Mouse (Mus musculus): ENCODE results near the gene Rnase1. TPM values are rescaled to one million over a fixed set of nuclear protein-coding genes. Genes with fewer than 3 reads are reported as not detected.

The Rnase1 gene
- polyA plus RNA-seq, 1 experiment = 4.8 TPM

DNA sequence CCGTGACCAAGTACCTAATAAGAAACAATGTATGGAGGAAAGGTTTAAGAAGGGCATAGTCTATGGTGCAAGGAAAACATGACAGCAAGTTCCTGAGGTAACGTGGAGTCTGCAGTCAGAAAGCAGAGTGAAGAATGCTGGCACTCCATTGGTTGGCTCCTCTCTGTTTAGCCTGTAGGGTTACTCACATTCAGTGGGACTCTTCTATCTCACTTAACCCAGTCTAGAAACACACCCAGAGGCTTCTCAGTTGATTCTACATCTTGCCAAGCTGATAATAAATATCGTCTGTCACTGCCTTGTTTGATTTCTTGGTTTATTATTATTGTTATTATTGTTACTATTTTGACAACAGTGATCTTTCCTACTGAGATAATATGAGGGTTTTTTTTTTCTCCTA lies 4.0 kb downstream of the Rnase1 start:
- WGBS = 76% methylated on average over 3 of the region's 3 CpGs
- DNase-seq = no peak
- no peaks in the 10 kb centered on the region; the same call in 1 of the 2 replicates for H3K4me1 ChIP-seq (ENCODE audit: control insufficient read depth, insufficient read depth, low read length)

DNA sequence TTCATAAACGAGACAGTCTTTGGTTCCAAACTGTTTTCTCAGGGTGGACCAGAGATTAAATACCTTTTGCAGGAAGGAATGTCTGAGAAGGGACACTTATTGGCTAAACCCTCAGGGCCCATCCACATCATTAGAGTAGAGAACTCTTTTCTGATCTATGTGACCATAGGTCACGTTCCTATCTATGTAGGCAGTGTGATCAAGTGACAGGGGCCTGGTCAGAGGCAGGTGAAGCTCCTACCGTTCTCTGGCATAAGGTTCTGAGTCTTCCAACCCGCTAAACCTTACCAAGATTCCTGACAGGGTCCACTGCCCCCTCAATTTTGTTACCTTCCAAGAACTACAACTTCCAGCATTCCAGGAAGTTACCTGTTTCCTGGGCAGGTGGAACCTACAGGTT lies 4.5 kb downstream of the Rnase1 start:
- Histone ChIP-seq H3K4me3 (replicated peaks; ENCODE audit: extremely low read depth, low read depth, low read length) (no peak overlapping the region), H3K4me1 (ENCODE audit: control insufficient read depth, insufficient read depth, low read length) (no peaks in the 10 kb centered on the region; the same call in 1 of the 2 replicates)
- DNase-seq = no peak
- 84% methylated on average over 4 of the region's 4 CpGs for WGBS
- TF ChIP-seq CTCF (IDR thresholded peaks at IDR 0.05; ENCODE audit: insufficient read depth, low read length) (no peak), POLR2A (IDR thresholded peaks at IDR 0.05; ENCODE audit: borderline replicate concordance, extremely low read depth, low read depth, low read length) (no peak)

More for the DNA sequence above, 4.0 kb downstream of the Rnase1 start:
- no peak overlapping the region for H3K4me3 ChIP-seq (replicated peaks; ENCODE audit: extremely low read depth, low read depth, low read length)
- TF ChIP-seq CTCF (IDR thresholded peaks at IDR 0.05; ENCODE audit: insufficient read depth, low read length) (no peak), POLR2A (IDR thresholded peaks at IDR 0.05; ENCODE audit: borderline replicate concordance, extremely low read depth, low read depth, low read length) (no peak)

DNA sequence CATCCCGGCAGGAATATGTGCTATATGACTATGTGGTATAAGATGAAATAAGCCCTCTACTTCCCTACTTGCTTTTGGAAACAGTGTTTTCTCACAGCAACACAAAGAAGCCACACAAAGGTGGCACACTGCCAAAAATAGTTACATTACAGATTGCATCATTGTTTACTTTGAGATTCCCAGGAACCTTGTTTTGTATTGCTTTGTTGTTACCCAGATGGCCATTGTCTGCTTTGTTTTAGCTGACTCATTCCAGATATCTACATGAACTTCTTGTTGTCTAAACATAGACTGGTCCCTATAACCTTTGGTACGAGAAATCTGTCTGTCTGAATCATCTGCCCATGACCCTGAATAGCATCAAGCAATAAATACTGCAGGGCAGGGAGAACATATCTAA lies 6.2 kb downstream of the Rnase1 start:
- WGBS = 43% methylated on average over 2 of the region's 2 CpGs
- TF ChIP-seq POLR2A (IDR thresholded peaks at IDR 0.05; ENCODE audit: borderline replicate concordance, extremely low read depth, low read depth, low read length) (no peak), CTCF (IDR thresholded peaks at IDR 0.05; ENCODE audit: insufficient read depth, low read length) (no peak)
- no peak for DNase-seq
- no peaks in the 10 kb centered on the region; the same call in 1 of the 2 replicates for H3K4me1 ChIP-seq (ENCODE audit: control insufficient read depth, insufficient read depth, low read length)
- H3K4me3 ChIP-seq (replicated peaks; ENCODE audit: extremely low read depth, low read depth, low read length) = no peak overlapping the region

DNA sequence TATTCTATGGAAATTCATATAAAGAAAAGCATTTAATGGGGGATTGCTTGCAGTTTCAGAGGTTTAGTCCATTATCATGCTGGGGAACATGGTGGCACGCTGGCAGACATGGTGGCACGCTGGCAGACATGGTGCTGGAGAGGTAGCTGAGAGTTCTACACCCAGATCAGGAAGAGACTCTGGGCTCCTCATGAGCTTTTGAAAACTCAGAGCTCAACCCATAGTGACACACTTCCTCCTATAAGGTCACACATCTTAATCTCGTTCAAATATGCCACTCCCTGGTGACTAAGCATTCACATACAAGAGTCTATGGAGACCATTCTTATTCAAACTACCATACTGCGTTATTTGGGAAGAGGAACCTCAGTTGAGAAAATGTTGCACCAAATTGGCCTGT lies 14.2 kb downstream of the Rnase1 start:
- 82% methylated on average over 4 of the region's 4 CpGs for WGBS
- Histone ChIP-seq H3K4me3 (replicated peaks; ENCODE audit: extremely low read depth, low read depth, low read length) (no peak overlapping the region), H3K4me1 (ENCODE audit: control insufficient read depth, insufficient read depth, low read length) (no peaks in the 10 kb centered on the region)
- no peak for DNase-seq
- TF ChIP-seq CTCF (IDR thresholded peaks at IDR 0.05; ENCODE audit: insufficient read depth, low read length) = no peak
- TF ChIP-seq POLR2A (IDR thresholded peaks at IDR 0.05; ENCODE audit: borderline replicate concordance, extremely low read depth, low read depth, low read length) = no peak

DNA sequence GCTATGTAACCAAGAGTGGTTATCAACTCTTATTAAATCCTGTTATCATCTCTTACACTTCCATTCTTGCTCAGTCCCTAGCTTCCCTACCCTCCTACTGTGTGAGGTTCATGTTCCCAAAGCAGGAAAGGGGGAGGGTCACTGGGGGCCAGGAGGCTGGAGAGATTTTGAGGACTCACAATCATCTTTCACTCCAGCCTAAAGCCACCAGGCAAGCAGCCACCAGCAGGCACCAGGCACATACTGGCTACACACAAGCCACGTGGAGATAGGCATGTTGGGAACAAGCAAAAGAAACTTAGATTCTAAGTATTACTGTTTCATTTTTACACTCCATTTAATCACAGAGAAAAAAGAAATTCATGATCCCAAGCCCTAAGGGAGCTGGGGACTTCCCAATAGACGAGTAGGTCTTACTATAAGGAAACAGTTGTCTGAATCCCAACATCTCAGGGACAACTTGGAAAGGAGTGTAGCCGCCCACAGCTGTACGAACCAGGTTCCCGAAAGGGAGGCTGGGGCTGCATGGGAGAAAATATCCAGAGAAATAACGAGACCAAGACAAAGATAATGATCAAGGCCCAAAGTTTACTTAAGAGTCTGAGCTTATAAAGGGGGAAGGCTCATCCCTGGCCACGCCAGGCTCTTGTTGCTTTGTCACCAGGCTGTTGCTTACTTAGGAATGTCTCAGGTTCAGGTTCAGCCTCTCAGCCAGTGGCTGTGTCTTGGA lies 15.3 kb downstream of the Rnase1 start:
- Histone ChIP-seq H3K4me1 (ENCODE audit: control insufficient read depth, insufficient read depth, low read length) (no peaks in the 10 kb centered on the region), H3K4me3 (replicated peaks; ENCODE audit: extremely low read depth, low read depth, low read length) (no peak overlapping the region)
- DNase-seq = no peak
- no peak for TF ChIP-seq CTCF (IDR thresholded peaks at IDR 0.05; ENCODE audit: insufficient read depth, low read length)
- TF ChIP-seq POLR2A (IDR thresholded peaks at IDR 0.05; ENCODE audit: borderline replicate concordance, extremely low read depth, low read depth, low read length) = no peak
- 70% methylated on average over 7 of the region's 7 CpGs for WGBS

DNA sequence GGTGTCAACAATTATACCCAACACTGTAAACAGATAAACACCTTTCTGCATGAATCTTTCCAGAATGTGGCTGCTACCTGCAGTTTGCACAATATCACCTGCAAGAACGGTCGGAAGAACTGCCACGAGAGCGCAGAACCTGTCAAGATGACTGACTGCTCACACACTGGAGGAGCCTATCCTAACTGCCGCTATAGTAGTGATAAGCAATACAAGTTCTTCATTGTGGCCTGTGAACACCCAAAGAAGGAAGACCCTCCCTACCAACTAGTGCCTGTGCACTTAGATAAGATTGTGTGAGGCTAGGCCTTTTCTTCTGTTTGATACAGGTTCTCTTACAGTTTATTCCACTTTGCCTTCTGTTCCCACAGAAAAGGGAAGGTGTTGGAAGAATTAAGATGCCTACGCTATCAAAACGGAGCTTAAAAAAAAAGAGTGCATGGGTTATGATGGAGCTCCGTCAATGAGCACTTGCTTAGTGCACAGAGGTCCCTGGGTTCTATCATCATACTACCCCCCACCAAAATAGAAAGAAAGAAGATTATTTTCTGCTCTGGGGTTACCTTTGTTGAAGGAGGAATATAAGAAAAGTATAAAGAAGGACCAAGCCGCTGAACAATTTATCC lies 16.2 kb downstream of the Rnase1 start:
- WGBS = 76% methylated on average over 9 of the region's 9 CpGs

DNA sequence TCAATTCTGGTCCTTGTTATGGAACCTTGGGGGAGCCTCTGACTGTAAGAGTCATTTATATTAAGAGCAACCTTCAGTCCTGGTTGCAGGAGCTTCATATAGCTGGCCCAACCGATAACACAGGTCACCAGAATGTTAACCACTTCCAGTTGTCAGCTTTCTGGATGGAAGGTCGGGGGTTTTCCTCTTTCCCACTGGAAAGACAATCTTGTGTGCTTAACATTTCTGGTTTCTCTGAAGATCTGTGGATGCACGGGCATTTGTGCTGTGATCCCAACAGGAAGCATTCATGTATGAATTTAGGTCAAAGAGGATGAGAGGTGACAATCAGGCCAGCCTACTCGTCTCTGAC lies 17.0 kb downstream of the Rnase1 start:
- Histone ChIP-seq H3K4me3 (replicated peaks; ENCODE audit: extremely low read depth, low read depth, low read length) (no peak overlapping the region), H3K4me1 (ENCODE audit: control insufficient read depth, insufficient read depth, low read length) (no peaks in the 10 kb centered on the region)
- 56% methylated on average over 4 of the region's 4 CpGs for WGBS
- TF ChIP-seq CTCF (IDR thresholded peaks at IDR 0.05; ENCODE audit: insufficient read depth, low read length) = no peak
- no peak for TF ChIP-seq POLR2A (IDR thresholded peaks at IDR 0.05; ENCODE audit: borderline replicate concordance, extremely low read depth, low read depth, low read length)
- no peak for DNase-seq

More for the DNA sequence above, 16.2 kb downstream of the Rnase1 start:
- DNase-seq = no peak
- no peak for TF ChIP-seq CTCF (IDR thresholded peaks at IDR 0.05; ENCODE audit: insufficient read depth, low read length)
- no peak for TF ChIP-seq POLR2A (IDR thresholded peaks at IDR 0.05; ENCODE audit: borderline replicate concordance, extremely low read depth, low read depth, low read length)
- H3K4me3 ChIP-seq (replicated peaks; ENCODE audit: extremely low read depth, low read depth, low read length) = no peak overlapping the region
- H3K4me1 ChIP-seq (ENCODE audit: control insufficient read depth, insufficient read depth, low read length) = no peaks in the 10 kb centered on the region

DNA sequence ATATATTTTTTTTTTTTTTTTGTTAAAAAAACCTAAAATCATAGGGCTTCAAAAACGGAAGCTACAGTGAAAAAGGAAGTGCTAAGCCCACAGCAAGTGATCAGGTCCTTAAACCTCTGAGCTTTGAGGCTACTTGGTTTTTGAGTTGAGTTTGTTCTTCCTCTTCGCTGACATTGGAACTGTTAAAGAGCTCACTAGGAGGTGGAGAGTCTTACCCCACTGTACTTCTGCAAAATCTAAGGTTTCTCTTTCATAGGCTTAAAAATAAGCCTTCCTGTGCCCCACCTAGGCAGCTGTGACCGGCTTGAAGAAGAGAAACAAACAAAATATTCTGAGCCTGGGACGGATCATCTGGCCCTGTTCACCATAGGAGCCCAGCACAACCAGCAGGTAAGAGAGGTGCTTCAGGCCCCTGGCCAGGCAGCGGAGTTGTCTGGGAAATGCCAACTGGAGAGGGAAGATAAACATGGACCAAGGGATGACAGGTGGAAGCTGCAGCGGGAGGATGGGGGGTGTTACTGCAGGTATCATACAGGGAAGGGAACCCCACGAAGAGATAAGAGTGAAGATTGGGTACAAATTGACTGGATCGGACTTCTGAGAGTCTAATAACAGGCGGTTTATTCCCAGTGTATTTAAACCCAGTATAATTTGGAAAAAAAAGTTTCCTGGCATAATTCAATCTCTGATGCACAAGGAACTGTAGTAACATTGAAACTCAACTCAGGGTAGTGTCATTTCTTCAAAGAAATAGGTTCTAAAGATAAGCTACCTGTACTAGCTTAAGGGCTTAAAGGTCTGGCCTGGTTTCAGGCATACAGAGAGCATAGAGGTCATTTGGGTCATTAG lies 17.6 kb downstream of the Rnase1 start:
- TF ChIP-seq CTCF (IDR thresholded peaks at IDR 0.05; ENCODE audit: insufficient read depth, low read length) = no peak
- no peak for TF ChIP-seq POLR2A (IDR thresholded peaks at IDR 0.05; ENCODE audit: borderline replicate concordance, extremely low read depth, low read depth, low read length)
- H3K4me3 ChIP-seq (replicated peaks; ENCODE audit: extremely low read depth, low read depth, low read length) = peak overlapping the region; percentile 60
- 61% methylated on average over 9 of the region's 9 CpGs for WGBS
- H3K4me1 ChIP-seq (ENCODE audit: control insufficient read depth, insufficient read depth, low read length) = no peaks in the 10 kb centered on the region
- DNase-seq = no peak

DNA sequence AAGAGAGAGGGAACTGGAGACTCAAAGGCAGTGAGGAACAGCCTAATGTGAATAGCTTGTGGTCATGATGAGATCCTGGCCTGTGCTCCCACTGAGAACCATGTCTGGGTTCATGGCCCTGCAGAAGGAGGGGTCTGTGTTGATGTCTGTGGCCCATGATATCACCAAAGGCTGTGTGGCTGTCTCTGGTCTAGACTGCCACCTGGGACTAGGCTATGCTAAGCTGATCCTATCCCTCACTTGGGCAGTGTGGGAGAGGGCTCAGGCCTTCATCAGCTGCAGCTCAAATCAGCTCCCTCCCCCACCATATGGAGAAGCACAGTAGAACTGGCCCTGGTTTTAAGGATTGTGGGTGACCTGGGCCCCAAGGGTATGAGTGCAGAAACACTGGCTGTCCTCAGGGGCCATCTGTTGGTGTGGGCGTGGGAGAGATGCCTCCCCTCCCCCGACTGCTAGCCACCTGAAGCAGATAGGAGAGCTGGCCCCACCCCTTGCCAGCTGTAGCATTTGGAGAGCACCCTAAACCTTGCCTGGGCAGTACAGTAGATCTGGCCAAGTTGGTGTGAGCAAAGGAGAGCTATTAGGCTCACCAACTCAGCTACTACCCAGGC lies 18.8 kb downstream of the Rnase1 start:
- no peak for TF ChIP-seq POLR2A (IDR thresholded peaks at IDR 0.05; ENCODE audit: borderline replicate concordance, extremely low read depth, low read depth, low read length)
- Histone ChIP-seq H3K4me3 (replicated peaks; ENCODE audit: extremely low read depth, low read depth, low read length) (no peak overlapping the region), H3K4me1 (ENCODE audit: control insufficient read depth, insufficient read depth, low read length) (no peaks in the 10 kb centered on the region)
- 68% methylated on average over 2 of the region's 2 CpGs for WGBS
- no peak for DNase-seq
